Mouse (Mus musculus): ENCODE measurements around the gene Gsta3.

Gene Gsta3

DNA sequence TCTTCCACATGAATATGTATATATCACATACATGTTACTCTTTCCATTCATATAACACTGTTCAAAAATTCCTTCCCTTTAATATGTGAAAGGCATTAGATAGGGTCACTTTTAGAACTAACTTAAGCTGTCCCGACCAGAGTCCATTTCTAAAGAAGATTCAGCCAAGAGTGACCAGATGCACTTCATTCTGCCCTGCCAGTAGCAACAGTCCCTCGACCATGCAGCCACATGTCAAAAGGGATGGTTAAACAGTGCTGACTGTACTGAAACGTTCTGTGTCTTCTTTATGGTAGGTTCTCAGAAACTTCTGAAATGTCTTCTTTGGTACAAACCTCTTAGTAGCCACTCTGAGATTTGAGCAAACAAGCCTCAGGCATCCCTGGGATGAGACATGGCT, 61.3 kb downstream of the Gsta3 start:
- no peak for DNase-seq (ENCODE audit: low spot score)

DNA sequence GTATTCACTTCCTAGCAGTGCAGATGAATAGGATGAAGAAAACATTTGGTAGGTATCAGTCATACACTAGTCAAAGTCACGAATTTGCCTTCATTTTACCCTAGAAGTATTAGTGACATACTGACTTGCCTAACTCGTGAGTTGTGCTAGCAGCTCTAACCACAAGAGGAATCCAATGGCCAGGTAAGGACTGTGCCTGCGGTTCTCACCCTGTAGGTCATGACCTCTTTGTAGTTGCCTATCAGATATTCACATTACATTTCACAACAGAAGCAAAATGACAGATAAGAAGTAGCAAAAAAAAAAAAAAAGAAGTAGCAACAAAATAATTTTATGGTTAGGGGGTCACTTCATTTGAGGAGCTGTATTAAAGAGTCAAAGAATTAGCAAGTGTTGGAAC, 63.8 kb downstream of the Gsta3 start:
- DNase-seq (ENCODE audit: low spot score): no peak

DNA sequence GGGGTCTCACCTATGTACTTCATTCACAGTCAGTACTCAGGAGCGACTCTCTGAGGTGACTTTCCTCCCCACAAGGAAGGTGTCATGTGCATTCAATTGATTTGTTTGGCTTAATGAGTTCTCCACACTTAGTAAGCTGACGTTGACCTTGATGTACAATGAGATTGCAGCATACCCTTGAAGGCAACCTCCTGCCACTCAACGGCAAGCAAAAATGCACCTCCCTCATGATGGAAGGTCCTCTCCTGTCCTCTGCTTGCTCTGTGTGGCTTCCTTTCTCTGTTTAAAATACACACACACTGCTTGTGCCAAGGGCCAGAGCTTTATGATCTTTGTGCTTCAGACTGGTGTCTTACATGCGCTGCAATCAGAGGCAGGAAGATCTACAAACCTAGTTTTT, 64.3 kb downstream of the Gsta3 start:
- DNase-seq (ENCODE audit: low spot score): no peak

GRCm38 (mm10) chr1:21305443-21305842, 65.1 kb downstream of the Gsta3 start:
- peak; percentile 10 for DNase-seq (ENCODE audit: low spot score)

DNA sequence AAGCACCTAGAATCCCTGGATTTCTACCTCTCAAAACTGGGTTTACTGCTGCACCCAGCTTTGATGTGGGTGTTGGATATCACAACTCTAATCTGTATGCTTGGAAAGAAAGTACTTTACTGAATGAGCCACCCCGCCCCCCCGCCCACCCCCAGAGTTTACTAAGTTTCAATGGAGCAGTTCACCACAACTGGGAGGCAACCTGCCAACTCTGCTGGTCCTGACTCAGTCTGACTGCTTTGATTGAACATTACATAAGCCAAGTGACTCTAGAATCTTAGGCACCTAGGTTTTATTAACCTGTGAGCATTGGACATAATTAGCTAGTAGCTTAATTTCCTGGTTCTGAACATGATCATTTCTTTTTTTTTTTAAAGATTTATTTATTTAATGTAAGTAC, 73.9 kb downstream of the Gsta3 start:
- no peak for DNase-seq (ENCODE audit: low spot score)
